Mouse (Mus musculus) central nervous system, embryonic 11.5 days (tissue): ENCODE measurements around the gene 1700031F05Rik. TPM values are rescaled to one million over a fixed set of nuclear protein-coding genes. Genes with fewer than 3 reads are reported as not detected.

Source experiments
- polyA plus RNA-seq: library from polyadenylated mRNA; depleted of rRNA; stranded (reverse); fragments of >200 nt; gene quantifications from 2 replicates; pipeline ENCODE4 v1.2.3, GENCODE M21; 2012; rRNA removed

Gene 1700031F05Rik
- 0.04 TPM in 1 of 2 replicates, not detected in the other for polyA plus RNA-seq

GRCm38 (mm10) chrX:102867871-102868270 lies at the start of gene 1700031F05Rik:
1700031F05Rik (minus strand) TSS chrX:102867971.

GRCm38 (mm10) chrX:102908587-102908986 lies 40.8 kb upstream of the 1700031F05Rik start, which contains the start of the genes Dmrtc1a and 1700011M02Rik:
Dmrtc1a (minus strand) TSS chrX:102908687.
1700011M02Rik (plus strand) TSS chrX:102908905.

GRCm38 (mm10) chrX:102854516-102854915 lies 13.3 kb downstream of the 1700031F05Rik start, which contains the start of gene Dmrtc1c2:
Dmrtc1c2 (minus strand) TSS chrX:102854616.

Other genes starting within 250 kb of the 1700031F05Rik start
- gene Phka1, start 223.7 kb downstream of the 1700031F05Rik start, polyA plus RNA-seq = 5.1 and 8.4 TPM in 2 replicates
- gene Gm3880, start 181.0 kb downstream of the 1700031F05Rik start, polyA plus RNA-seq = not detected in 2 replicates
- gene Gm9112, start 160.3 kb downstream of the 1700031F05Rik start, polyA plus RNA-seq = 0.21 TPM in 1 of 2 replicates, not detected in the other
- not detected in 2 replicates for gene Dmrtc1b, start 160.1 kb downstream of the 1700031F05Rik start, polyA plus RNA-seq
- gene Dmrtc1c1, start 65.0 kb downstream of the 1700031F05Rik start, polyA plus RNA-seq = not detected in 2 replicates
- gene Dmrtc1c2, start 13.4 kb downstream of the 1700031F05Rik start, polyA plus RNA-seq = 0.06 TPM in 1 of 2 replicates, not detected in the other
- 0.19 and 0.36 TPM in 2 replicates for gene Dmrtc1a, start 40.7 kb upstream of the 1700031F05Rik start, polyA plus RNA-seq
- gene 1700011M02Rik, start 40.9 kb upstream of the 1700031F05Rik start, polyA plus RNA-seq = not detected in 2 replicates
- not detected in 2 replicates for gene 1700018G05Rik, start 60.4 kb upstream of the 1700031F05Rik start, polyA plus RNA-seq